Mouse (Mus musculus) small intestine, adult 2 months (tissue): Measurements from ENCODE around the gene Kndc1. TPM values are rescaled to one million over a fixed set of nuclear protein-coding genes. Genes with fewer than 3 reads are reported as not detected.

ENCODE experiments used
- H3K27ac ChIP-seq: fragments of 200-500 bp; 2 replicates; pipeline ENCODE4 v1.5.1; 2012; ENCODE audit warnings: low read depth, low read length, control low read depth, inconsistent platforms; ENCODE audit not compliant: insufficient read depth
- H3K27me3 ChIP-seq: fragments of 200-500 bp; 2 replicates; pipeline ENCODE4 v1.6.1; 2012; ENCODE audit warnings: mild to moderate bottlenecking, moderate library complexity, low read length, inconsistent platforms; ENCODE audit not compliant: control insufficient read depth, insufficient read depth
- H3K36me3 ChIP-seq: fragments of 200-500 bp; 2 replicates; pipeline ENCODE4 v1.6.1; 2012; ENCODE audit warnings: mild to moderate bottlenecking, low read length, control low read depth, inconsistent platforms; ENCODE audit not compliant: control insufficient read depth, insufficient read depth
- H3K4me1 ChIP-seq: fragments of 200-500 bp; 2 replicates; pipeline ENCODE4 v1.6.1; 2012; ENCODE audit warnings: low read length, inconsistent platforms, mixed read lengths; ENCODE audit not compliant: control insufficient read depth, insufficient read depth, insufficient read length
- H3K4me3 ChIP-seq: fragments of 200-500 bp; 2 replicates; pipeline ENCODE4 v1.5.1; 2012; ENCODE audit warnings: low read depth, mild to moderate bottlenecking, control low read depth, inconsistent platforms, low read length, moderate library complexity
- CTCF ChIP-seq: fragments of 200-500 bp; IDR thresholded peaks from 2 replicates; pipeline ENCODE4 v1.5.1; 2012; ENCODE audit warnings: low read depth, mild to moderate bottlenecking, control low read depth, inconsistent platforms, low read length, moderate library complexity, mixed read lengths; ENCODE audit not compliant: insufficient replicate concordance, insufficient read length; ENCODE audit errors: extremely low read depth
- POLR2A ChIP-seq: fragments of 200-500 bp; IDR thresholded peaks from 2 replicates; pipeline ENCODE4 v1.6.1; 2012; ENCODE audit warnings: low read depth, mild to moderate bottlenecking, control low read depth, inconsistent platforms, low read length, moderate library complexity
- WGBS: fragments of 180-500 bp; shearing (Covaris S2); methylation state at CpG from one replicate; pipeline ENCODE4 v1.1.7; 2018; 5-methylcytosine and 5-hydroxymethylcytosine counted together
- polyA plus RNA-seq: library from polyadenylated mRNA; depleted of rRNA; stranded (reverse); fragments of >200 nt; gene quantifications from 2 replicates; pipeline ENCODE4 v1.2.3, GENCODE M21; 2012

The Kndc1 gene
- polyA plus RNA-seq, 1 experiment, result 0.16 TPM

GRCm38 (mm10) chr7:139967175-139967574 lies 72.7 kb downstream of the Kndc1 start:
- Histone ChIP-seq H3K4me1 (no peaks in the 10 kb centered on the region; the same call in 1 of the 2 replicates), H3K27ac (no peak overlapping the region), H3K4me3 (no peak overlapping the region), H3K27me3 (no peaks in the 10 kb centered on the region), H3K36me3 (no peaks in the 10 kb centered on the region)
- 30% methylated on average over 4 of the region's 4 CpGs for WGBS
- TF ChIP-seq POLR2A (no peak), CTCF (no peak)

- 43% methylated on average over 5 of the region's 5 CpGs for WGBS
- H3K27me3 ChIP-seq, result no peaks in the 10 kb centered on the region
These were observed 73.9 kb downstream of the Kndc1 start for GRCm38 (mm10) chr7:139968428-139968827.

GRCm38 (mm10) chr7:139969348-139970130 lies 75.0 kb downstream of the Kndc1 start:
- H3K36me3 ChIP-seq, result no peaks in the 10 kb centered on the region
- TF ChIP-seq CTCF (peak; percentile 74; the same call in 1 of the 2 replicates), POLR2A (no peak)
- 43% methylated on average over 10 of the region's 10 CpGs for WGBS
- peak overlapping the region; percentile 9; the same call in 1 of the 2 replicates for H3K27ac ChIP-seq
- no peak overlapping the region for H3K4me3 ChIP-seq
- H3K4me1 ChIP-seq, result no peaks in the 10 kb centered on the region; the same call in 1 of the 2 replicates
- no peaks in the 10 kb centered on the region for H3K27me3 ChIP-seq

More at GRCm38 (mm10) chr7:139968428-139968827, 73.9 kb downstream of the Kndc1 start:
- no peak for TF ChIP-seq POLR2A
- no peak for TF ChIP-seq CTCF
- Histone ChIP-seq H3K4me3 (no peak overlapping the region), H3K4me1 (no peaks in the 10 kb centered on the region; the same call in 1 of the 2 replicates), H3K36me3 (no peaks in the 10 kb centered on the region), H3K27ac (no peak overlapping the region)

DNA sequence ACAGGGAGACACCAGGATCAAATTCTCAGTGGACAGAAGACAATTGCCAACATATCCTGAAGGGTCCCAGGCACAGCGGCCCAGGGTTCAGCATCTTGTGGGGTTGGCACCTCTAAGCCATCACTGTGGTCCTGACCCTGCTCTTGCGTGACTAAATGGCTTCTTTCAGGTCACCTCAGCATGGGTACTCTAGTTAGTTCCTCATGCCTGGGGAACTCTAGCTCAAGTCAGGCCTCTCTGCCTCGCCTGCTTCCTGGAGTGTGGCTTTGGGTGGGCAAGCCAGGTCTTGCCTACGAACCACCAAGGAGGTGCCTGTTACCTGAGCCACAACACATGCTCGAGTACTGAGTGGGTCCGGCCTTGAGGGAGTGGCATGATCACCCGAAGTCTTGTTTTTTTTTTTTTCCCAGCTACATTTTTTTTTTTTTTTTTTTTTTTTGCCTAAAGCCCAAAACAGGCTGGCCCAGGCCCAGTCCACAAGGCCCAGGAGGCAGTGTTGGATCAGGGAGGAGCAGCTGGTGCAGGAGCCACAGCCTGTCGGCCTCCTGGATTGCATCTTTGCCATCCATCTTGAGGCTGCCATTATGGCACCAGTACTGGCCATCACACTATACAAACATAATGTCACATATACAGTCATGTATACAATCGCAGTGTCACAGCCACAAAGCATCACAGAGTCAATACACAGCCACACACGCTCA lies 75.9 kb downstream of the Kndc1 start:
- no peak for TF ChIP-seq CTCF
- Histone ChIP-seq H3K36me3 (no peaks in the 10 kb centered on the region), H3K4me3 (no peak overlapping the region), H3K27ac (peak overlapping the region; percentile 9; the same call in 1 of the 2 replicates), H3K4me1 (no peaks in the 10 kb centered on the region; the same call in none of the 2 replicates), H3K27me3 (no peaks in the 10 kb centered on the region)
- 78% methylated on average over 10 of the region's 10 CpGs for WGBS

- 68% methylated on average over 5 of the region's 5 CpGs for WGBS
These were observed 76.5 kb downstream of the Kndc1 start for GRCm38 (mm10) chr7:139970979-139971378.

DNA sequence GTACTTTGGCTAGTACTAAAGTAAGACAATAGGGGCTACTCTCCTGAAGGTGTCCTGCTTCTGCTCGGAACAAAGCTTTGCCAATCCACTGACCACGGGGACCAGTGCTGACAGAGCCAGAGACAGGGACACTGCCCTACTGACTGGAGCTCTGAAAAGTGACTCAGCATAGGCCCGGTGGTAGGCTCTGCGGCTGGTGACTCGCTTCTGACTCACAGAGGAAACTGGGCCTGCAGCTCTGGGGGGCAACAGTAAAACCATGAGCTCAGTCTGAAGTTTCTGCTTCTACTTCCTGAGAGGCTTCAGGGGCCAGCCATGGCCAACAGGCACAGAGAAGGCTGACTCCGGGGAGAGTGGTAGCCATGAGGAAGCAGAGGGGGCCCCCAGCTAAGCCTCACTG lies 76.9 kb downstream of the Kndc1 start:
- WGBS, result 63% methylated on average over 6 of the region's 6 CpGs
- H3K27me3 ChIP-seq, result no peaks in the 10 kb centered on the region
- no peak for TF ChIP-seq CTCF
- no peak for TF ChIP-seq POLR2A
- H3K4me1 ChIP-seq, result no peaks in the 10 kb centered on the region; the same call in none of the 2 replicates
- no peaks in the 10 kb centered on the region for H3K36me3 ChIP-seq
- H3K4me3 ChIP-seq, result no peak overlapping the region
- peak overlapping the region; percentile 56 for H3K27ac ChIP-seq

More at GRCm38 (mm10) chr7:139970979-139971378, 76.5 kb downstream of the Kndc1 start:
- Histone ChIP-seq H3K27ac (peak overlapping the region; percentile 46), H3K36me3 (no peaks in the 10 kb centered on the region), H3K27me3 (no peaks in the 10 kb centered on the region), H3K4me3 (no peak overlapping the region), H3K4me1 (no peaks in the 10 kb centered on the region; the same call in none of the 2 replicates)
- no peak for TF ChIP-seq POLR2A
- no peak for TF ChIP-seq CTCF

- H3K36me3 ChIP-seq, result no peaks in the 10 kb centered on the region
- no peak overlapping the region for H3K4me3 ChIP-seq
- TF ChIP-seq CTCF, result no peak
- TF ChIP-seq POLR2A, result no peak
- H3K4me1 ChIP-seq, result no peaks in the 10 kb centered on the region; the same call in none of the 2 replicates
- no peaks in the 10 kb centered on the region for H3K27me3 ChIP-seq
- peak overlapping the region; percentile 53; the same call in 1 of the 2 replicates for H3K27ac ChIP-seq
These were observed 78.4 kb downstream of the Kndc1 start for GRCm38 (mm10) chr7:139972923-139973331.
